Mouse (Mus musculus) layer of hippocampus, postnatal 14 days (tissue): Measurements from ENCODE around the gene Trex1. TPM values are rescaled to one million over a fixed set of nuclear protein-coding genes. Genes with fewer than 3 reads are reported as not detected.
A peak's percentile ranks its signal among the peaks of the same experiment; 100 is the strongest.

Experiments used
- DNase-seq, 2 experiments: peaks; one replicate each; pipeline ENCODE4 v3.0.0; 2021 to 2022; ENCODE audit warnings: low spot score in 2 of 2, mixed read lengths in 1 of 2
- total RNA-seq, 2 experiments: library from RNA; stranded (reverse); gene quantifications; 2 replicates each; pipeline ENCODE4 v1.2.3; 2021

The Trex1 gene
- total RNA-seq, 2 experiments from 2014 or later = 9.9 to 10.8 TPM

DNA sequence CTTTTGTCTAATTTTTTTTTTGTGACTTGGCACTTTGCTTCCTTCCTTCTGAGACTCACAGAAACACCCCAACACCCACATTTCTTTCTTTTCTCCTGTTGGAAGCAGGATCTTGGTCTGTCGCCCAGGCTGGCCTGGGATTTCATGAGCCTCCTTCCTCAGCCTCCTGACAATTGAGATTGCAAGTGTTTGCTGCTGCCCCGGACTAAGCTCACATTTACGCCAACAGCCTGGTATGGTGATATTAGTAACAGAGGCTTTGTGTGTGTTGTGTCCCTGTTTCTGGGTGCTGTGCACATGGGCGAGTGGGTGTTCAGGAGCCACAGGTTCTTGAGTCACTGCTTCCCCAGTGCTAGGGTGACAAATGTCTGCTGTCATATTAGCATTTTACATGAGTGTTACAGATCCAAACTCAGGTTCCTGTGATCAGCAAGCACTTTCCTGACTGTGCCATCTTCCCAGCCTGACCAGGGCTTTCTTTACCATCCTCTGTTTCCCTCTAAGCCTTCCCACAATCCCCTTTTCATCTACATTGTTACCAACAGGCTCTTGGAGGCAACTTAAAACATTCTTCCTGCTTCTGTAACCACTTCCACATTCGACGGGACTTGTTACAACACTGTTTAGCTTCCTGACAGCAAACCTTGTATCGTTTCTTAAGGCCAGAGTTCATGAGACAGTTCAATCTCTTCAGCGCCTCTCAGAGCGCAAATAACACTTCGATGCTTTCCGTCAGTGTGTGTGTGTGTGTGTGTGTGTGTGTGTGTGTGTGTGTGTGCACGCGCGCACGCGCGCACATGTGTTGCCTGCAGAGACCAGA, 36.5 kb downstream of the Trex1 start:
- DNase-seq = peak in 1 of 2 experiments; percentile 23

DNA sequence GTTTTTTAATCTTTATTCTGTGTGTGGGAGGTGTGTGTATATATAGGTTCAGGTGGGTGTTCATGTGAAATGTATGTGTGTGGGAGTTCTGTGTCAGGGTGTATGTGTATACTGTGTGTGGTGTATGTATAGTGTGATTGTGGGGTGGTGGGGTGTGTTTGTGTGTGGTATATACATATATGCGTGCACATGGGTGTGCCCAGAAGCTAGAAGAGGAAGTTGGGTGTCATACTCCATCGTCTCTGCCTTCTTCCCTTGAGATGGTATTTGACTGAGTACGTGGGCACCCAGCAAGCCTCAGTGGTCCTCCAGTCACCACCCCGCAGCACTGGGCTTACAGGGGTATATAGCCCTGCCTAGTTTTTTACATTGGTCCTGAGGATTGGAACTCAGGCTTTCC, 38.1 kb downstream of the Trex1 start:
- no peak for DNase-seq

DNA sequence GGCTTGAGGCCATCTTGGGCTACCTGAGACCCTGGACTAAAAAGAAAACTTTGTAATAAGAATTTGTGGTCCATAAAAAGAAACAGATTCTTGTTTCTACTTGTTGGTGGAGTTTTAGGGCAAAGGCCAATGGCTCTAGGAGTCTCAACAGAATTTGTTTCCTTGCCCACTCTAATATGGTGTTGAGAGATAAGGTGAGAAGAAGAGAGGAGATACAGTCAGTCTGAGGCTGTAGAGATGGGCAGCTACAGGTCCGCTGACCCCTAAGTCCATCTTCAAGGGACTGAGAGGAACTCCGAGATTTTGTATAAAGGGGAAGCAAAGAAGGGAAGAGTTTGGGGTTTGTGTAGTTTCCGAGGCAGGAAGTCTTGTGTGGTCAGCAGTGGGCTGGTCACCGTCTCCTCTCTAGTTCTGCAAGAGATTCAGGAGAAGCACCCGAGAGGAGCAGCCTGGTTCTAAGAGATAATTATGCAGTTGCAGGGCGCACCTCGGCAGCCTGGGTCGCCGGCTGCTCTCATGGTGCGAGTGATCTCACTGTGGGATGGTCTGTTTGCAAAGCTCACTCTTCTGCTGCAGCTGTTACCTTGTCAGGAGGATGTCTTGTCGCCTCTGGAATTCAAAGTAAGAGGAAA, 42.4 kb downstream of the Trex1 start:
- DNase-seq = no peak

DNA sequence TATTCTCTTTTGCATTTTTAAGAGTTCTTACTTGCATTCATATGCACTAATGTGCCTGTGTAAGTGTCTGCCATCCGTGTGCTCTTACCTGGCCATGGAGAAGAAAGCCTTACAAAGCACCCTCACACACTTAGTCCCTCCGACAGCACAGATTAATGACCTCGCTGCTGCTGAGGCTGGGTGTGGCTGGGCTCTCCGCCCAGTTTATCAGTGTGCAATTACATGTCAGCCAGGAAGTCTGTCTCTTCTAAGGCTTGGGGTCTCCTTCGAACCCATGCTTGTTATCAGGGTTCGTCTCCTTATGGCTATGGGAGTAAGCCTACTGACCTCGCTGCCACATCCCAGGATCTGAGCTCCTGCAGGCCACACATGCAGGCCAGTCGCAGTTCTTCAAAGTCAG, 44.1 kb downstream of the Trex1 start:
- DNase-seq = no peak

DNA sequence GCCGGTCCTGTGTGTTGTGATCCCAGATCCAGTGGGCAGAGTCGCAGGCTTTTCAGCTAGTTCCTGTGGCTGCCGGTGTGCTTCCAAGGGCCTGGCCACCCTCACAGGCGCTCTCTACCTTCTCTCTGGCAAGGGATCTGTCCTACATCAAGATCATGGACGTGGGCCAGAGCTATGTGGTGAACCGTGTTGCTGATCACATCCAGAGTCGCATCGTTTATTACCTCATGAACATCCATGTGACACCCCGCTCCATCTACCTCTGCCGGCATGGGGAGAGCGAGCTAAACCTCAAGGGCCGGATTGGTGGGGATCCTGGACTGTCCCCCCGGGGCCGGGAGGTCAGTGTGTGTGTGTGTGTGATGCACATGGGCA, 49.2 kb downstream of the Trex1 start:
- DNase-seq = no peak

DNA sequence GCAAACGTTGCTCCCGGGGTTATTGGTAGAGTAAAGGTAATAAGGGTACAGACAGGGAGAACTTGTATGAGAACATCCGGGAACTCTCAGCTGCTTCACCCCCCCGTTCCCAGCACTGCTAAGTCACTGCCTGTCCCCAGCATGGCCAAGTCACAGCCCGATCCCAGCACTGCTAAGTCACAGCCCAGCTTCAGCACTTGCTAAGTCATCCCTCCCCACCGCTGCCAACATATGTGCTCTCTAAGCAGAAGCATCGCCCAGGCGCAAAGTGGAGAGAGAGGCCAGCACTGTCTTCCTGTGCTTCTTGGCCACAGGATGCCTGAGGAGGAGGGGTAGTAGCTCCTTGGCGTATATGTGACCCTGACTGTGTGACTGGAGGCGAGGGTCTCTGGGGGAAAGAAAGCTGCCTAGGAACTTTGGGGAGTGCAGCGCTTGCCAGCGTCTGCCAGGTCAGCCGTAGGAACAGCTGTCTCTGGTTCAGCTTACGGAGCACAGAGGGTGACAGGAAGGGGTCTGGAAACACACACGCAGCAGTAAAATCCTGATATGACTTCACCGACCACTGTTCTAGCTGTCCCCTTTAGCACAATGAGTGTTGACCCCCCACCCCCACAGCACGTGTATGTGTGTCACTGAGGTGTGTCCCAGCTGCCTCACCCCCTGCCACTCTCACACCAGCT, 49.8 kb downstream of the Trex1 start:
- DNase-seq = no peak

DNA sequence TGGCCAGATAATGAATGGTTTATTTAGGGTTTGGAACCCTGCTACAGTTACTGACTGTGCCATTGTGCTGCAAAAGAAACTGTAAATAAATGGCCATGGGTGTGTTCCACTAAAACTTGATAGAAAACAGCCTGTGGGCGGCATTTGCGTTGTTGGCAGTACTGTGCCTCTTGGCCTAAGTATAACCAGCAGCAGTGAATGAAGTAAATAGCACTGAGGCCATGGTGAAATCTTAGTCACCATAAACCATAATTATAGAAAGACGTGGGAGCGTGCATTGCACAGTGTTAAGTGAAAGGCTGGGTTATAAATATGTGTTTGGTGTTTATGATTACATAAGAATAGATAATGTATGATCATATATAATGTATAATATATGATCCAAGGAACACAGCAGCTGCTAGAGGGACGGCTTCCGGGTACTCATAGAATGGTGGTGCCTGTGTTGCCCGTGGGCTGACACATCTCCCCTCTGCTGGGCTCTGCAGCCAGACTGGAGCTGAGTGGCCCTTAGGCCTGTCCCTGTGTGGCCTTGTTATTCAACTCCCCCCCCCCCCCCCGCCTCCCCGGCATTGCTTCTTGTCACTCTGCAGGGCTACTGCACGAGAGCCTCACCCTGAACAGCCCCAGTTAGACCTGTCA, 50.4 kb downstream of the Trex1 start:
- no peak for DNase-seq

DNA sequence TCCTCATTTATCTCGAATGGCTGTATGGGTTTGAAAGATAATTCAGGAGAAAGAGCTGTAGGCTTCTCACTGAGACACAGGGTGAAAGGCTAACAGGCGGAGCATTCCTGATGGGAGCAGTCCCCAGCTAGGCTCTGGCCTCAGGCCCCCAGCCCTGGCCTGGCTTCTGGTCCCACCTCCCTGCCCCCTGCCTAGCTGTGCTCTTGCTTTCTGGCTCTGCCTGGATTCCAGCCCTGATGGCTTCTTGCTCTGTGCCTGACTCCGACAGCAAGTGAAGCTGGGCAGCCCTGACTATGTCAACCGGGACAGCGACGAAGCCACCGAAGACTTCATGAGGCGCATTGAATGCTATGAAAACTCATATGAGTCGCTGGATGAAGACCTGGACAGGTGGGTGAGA, 51.5 kb downstream of the Trex1 start:
- no peak for DNase-seq

Other genes starting within 250 kb of the Trex1 start
- 10 to 100 TPM; 54.2 to 57.1 TPM for gene Celsr3, start 233.4 kb downstream of the Trex1 start, total RNA-seq
- gene Slc26a6, start 206.5 kb downstream of the Trex1 start, total RNA-seq = 10 to 100 TPM; 31.5 to 33.6 TPM
- under 1 TPM; 0.37 to 0.43 TPM for gene Tmem89, start 145.1 kb downstream of the Trex1 start, total RNA-seq
- gene Uqcrc1, start 123.1 kb downstream of the Trex1 start, total RNA-seq = 100 to 1,000 TPM; 388 to 394 TPM
- 1 to 10 TPM; 5.0 TPM for gene Col7a1, start 106.1 kb downstream of the Trex1 start, total RNA-seq
- gene Ucn2, start 73.7 kb downstream of the Trex1 start, total RNA-seq = not detected
- 10 to 100 TPM; 13.7 to 17.8 TPM for gene Pfkfb4, start 68.0 kb downstream of the Trex1 start, total RNA-seq
- gene Shisa5, start 21.2 kb downstream of the Trex1 start, total RNA-seq = 10 to 100 TPM; 42.5 to 49.9 TPM
- gene Atrip, start 14.4 kb upstream of the Trex1 start, total RNA-seq = 10 to 100 TPM; 27.3 to 31.7 TPM
- 1 to 10 TPM; 7.4 to 9.4 TPM for gene Ccdc51, start 22.8 kb upstream of the Trex1 start, total RNA-seq
- gene Tma7, start 22.9 kb upstream of the Trex1 start, total RNA-seq = 100 to 1,000 TPM; 304 to 316 TPM
- 10 to 100 TPM; 90.5 to 91.9 TPM for gene Plxnb1, start 35.7 kb upstream of the Trex1 start, total RNA-seq
- gene Fbxw21, start 102.3 kb upstream of the Trex1 start, total RNA-seq = not detected
- gene Fbxw13, start 136.2 kb upstream of the Trex1 start, total RNA-seq = not detected
- gene Fbxw20, start 175.0 kb upstream of the Trex1 start, total RNA-seq = not detected
- gene Fbxw14, start 227.9 kb upstream of the Trex1 start, total RNA-seq = not detected